Mouse (Mus musculus) megakaryocyte, adult 5-6 weeks (primary cell): Measurements from ENCODE around the gene Il17re. TPM values are rescaled to one million over a fixed set of nuclear protein-coding genes. Genes with fewer than 3 reads are reported as not detected.

Experiments used
- total RNA-seq, 2 experiments: library from RNA; stranded (forward) in 1 of 2; stranded (reverse) in 1 of 2; fragments of 153-499, 151-499 nt in 1 of 2; fragments of 221-1000, 200-1000 nt in 1 of 2; gene quantifications; 2 replicates each; pipeline versions ENCODE4 v1.2.3 to v1.2.4; 2015 to 2017

Il17re gene
- total RNA-seq, 2 experiments from 2014 or later = not detected

Other genes starting within 250 kb of the Il17re start
- gene Mtmr14, start 220.6 kb upstream of the Il17re start, total RNA-seq (2015) = 30.6 and 34.0 TPM in 2 replicates
- gene Mtmr14, start 220.6 kb upstream of the Il17re start, total RNA-seq (2017) = 56.5 and 60.9 TPM in 2 replicates
- 0.20 and 0.30 TPM in 2 replicates for gene Cpne9, start 176.2 kb upstream of the Il17re start, total RNA-seq (2015)
- gene Cpne9, start 176.2 kb upstream of the Il17re start, total RNA-seq (2017) = 0.15 and 0.45 TPM in 2 replicates
- 47.0 and 47.6 TPM in 2 replicates for gene Brpf1, start 151.3 kb upstream of the Il17re start, total RNA-seq (2015)
- gene Brpf1, start 151.3 kb upstream of the Il17re start, total RNA-seq (2017) = 54.7 and 64.4 TPM in 2 replicates
- 10.6 and 12.0 TPM in 2 replicates for gene Ogg1, start 131.5 kb upstream of the Il17re start, total RNA-seq (2015)
- 5.5 and 10.3 TPM in 2 replicates for gene Ogg1, start 131.5 kb upstream of the Il17re start, total RNA-seq (2017)
- gene Camk1, start 114.5 kb upstream of the Il17re start, total RNA-seq (2015) = 31.8 and 39.6 TPM in 2 replicates
- gene Camk1, start 114.5 kb upstream of the Il17re start, total RNA-seq (2017) = 57.6 and 68.3 TPM in 2 replicates
- 20.1 and 23.6 TPM in 2 replicates for gene Tada3, start 80.6 kb upstream of the Il17re start, total RNA-seq (2015)
- 14.1 and 15.9 TPM in 2 replicates for gene Tada3, start 80.6 kb upstream of the Il17re start, total RNA-seq (2017)
- gene Arpc4, start 80.4 kb upstream of the Il17re start, total RNA-seq (2015) = 255 and 284 TPM in 2 replicates
- 427 and 451 TPM in 2 replicates for gene Arpc4, start 80.4 kb upstream of the Il17re start, total RNA-seq (2017)
- gene Ttll3, start 69.2 kb upstream of the Il17re start, total RNA-seq (2015) = 6.2 and 7.2 TPM in 2 replicates
- gene Ttll3, start 69.2 kb upstream of the Il17re start, total RNA-seq (2017) = 7.7 and 9.9 TPM in 2 replicates
- 2.5 and 6.2 TPM in 2 replicates for gene Rpusd3, start 39.1 kb upstream of the Il17re start, total RNA-seq (2015)
- 2.5 and 3.0 TPM in 2 replicates for gene Rpusd3, start 39.1 kb upstream of the Il17re start, total RNA-seq (2017)
- gene Cidec, start 22.7 kb upstream of the Il17re start, total RNA-seq (2015) = not detected in 2 replicates
- not detected in 2 replicates for gene Cidec, start 22.7 kb upstream of the Il17re start, total RNA-seq (2017)
- 34.2 and 43.6 TPM in 2 replicates for gene Jagn1, start 15.9 kb upstream of the Il17re start, total RNA-seq (2015)
- gene Jagn1, start 15.9 kb upstream of the Il17re start, total RNA-seq (2017) = 11.0 and 12.7 TPM in 2 replicates
- gene Il17rc, start 12.9 kb downstream of the Il17re start, total RNA-seq (2015) = not detected in 2 replicates
- gene Il17rc, start 12.9 kb downstream of the Il17re start, total RNA-seq (2017) = not detected in 2 replicates
- 0.27 and 2.1 TPM in 2 replicates for gene Creld1, start 24.8 kb downstream of the Il17re start, total RNA-seq (2015)
- 1.9 and 3.4 TPM in 2 replicates for gene Creld1, start 24.8 kb downstream of the Il17re start, total RNA-seq (2017)
- 0.09 TPM in 1 of 2 replicates, not detected in the other for gene Prrt3, start 43.4 kb downstream of the Il17re start, total RNA-seq (2015)
- not detected in 2 replicates for gene Prrt3, start 43.4 kb downstream of the Il17re start, total RNA-seq (2017)
- 60.0 and 61.6 TPM in 2 replicates for gene Emc3, start 73.2 kb downstream of the Il17re start, total RNA-seq (2015)
- 33.0 and 38.4 TPM in 2 replicates for gene Emc3, start 73.2 kb downstream of the Il17re start, total RNA-seq (2017)
- 8.7 and 10.7 TPM in 2 replicates for gene Fancd2, start 73.2 kb downstream of the Il17re start, total RNA-seq (2015)
- 14.4 and 16.2 TPM in 2 replicates for gene Fancd2, start 73.2 kb downstream of the Il17re start, total RNA-seq (2017)
- 0.18 TPM in 1 of 2 replicates, not detected in the other for gene Fancd2os, start 142.2 kb downstream of the Il17re start, total RNA-seq (2015)
- gene Fancd2os, start 142.2 kb downstream of the Il17re start, total RNA-seq (2017) = not detected in 2 replicates
- gene Brk1, start 146.3 kb downstream of the Il17re start, total RNA-seq (2015) = 364 and 398 TPM in 2 replicates
- 185 and 211 TPM in 2 replicates for gene Brk1, start 146.3 kb downstream of the Il17re start, total RNA-seq (2017)
- gene Vhl, start 165.5 kb downstream of the Il17re start, total RNA-seq (2015) = 38.3 and 39.8 TPM in 2 replicates
- 24.1 and 28.0 TPM in 2 replicates for gene Vhl, start 165.5 kb downstream of the Il17re start, total RNA-seq (2017)
- gene Irak2, start 180.0 kb downstream of the Il17re start, total RNA-seq (2015) = 22.5 and 25.3 TPM in 2 replicates
- 63.1 and 83.2 TPM in 2 replicates for gene Irak2, start 180.0 kb downstream of the Il17re start, total RNA-seq (2017)
- 22.5 and 23.2 TPM in 2 replicates for gene Tatdn2, start 238.6 kb downstream of the Il17re start, total RNA-seq (2015)
- gene Tatdn2, start 238.6 kb downstream of the Il17re start, total RNA-seq (2017) = 107 and 126 TPM in 2 replicates